Comparison of ENCODE assay signal across 22 mouse cellular contexts in genomic region chr15:83467232-83467966, GRCm38 (mm10). TPM values are rescaled to one million over a fixed set of nuclear protein-coding genes. Genes with fewer than 3 reads are reported as not detected.
DNase-seq lines count a peak whose midpoint lies in the region; ATAC-seq and TF ChIP-seq lines count a peak whose summit lies in the region.
"Had no signal": no experiment of that assay in that cellular context is flagged by ENCODE, and none has a peak within 500 bp of the region (broad histone marks: within the 10 kb centered on the region; RNA-seq: fewer than 3 reads in every experiment).

No protein-coding gene starts in this region.

- no peak for TF ChIP-seq POLR2A in kidney, adult 2 months (IDR thresholded peaks at IDR 0.05; ENCODE audit: low read depth, low read length)

- H3K27ac ChIP-seq in kidney, adult 2 months (ENCODE audit: insufficient read depth, low read depth, low read length) = no peak overlapping the region
- no peak overlapping the region for H3K27ac ChIP-seq in lung, embryonic 14.5 days (ENCODE audit: low read depth)
- H3K27ac ChIP-seq: forebrain, embryonic 13.5 days; hindbrain, embryonic 12.5 days; midbrain, embryonic 12.5 days; neural tube, embryonic 13.5 days had no signal

- no peak for TF ChIP-seq CTCF in kidney, adult 2 months (conservative IDR thresholded peaks at IDR 0.05; ENCODE audit: insufficient read depth, insufficient read length, low read depth, low read length)
- no peak for TF ChIP-seq CTCF in lung, embryonic 14.5 days (IDR thresholded peaks at IDR 0.05; ENCODE audit: low read depth)

- H3K9me3 ChIP-seq in lung, embryonic 14.5 days (ENCODE audit: low read depth, low read length) = no peaks in the 10 kb centered on the region
- H3K9me3 ChIP-seq: forebrain, embryonic 13.5 days; hindbrain, embryonic 12.5 days; midbrain, embryonic 12.5 days; neural tube, embryonic 13.5 days had no signal

- no peaks in the 10 kb centered on the region for H3K36me3 ChIP-seq in kidney, adult 2 months (ENCODE audit: control insufficient read depth, insufficient read depth, low read length)
- no peaks in the 10 kb centered on the region for H3K36me3 ChIP-seq in lung, embryonic 14.5 days (ENCODE audit: insufficient read depth)
- H3K36me3 ChIP-seq: hindbrain, embryonic 12.5 days; midbrain, embryonic 12.5 days; neural tube, embryonic 13.5 days had no signal

- peaks cover 24% of the 10 kb centered on the region; the same call in 1 of the 2 replicates for H3K4me1 ChIP-seq in kidney, adult 2 months (ENCODE audit: control insufficient read depth, insufficient read depth, low read length)
- peaks cover 8% of the 10 kb centered on the region; the same call in 1 of the 2 replicates for H3K4me1 ChIP-seq in lung, embryonic 14.5 days (ENCODE audit: insufficient read depth)

- H3K27me3 ChIP-seq in kidney, adult 2 months (replicated peaks; ENCODE audit: control insufficient read depth, insufficient read depth, low read length) = no peaks in the 10 kb centered on the region
- no peaks in the 10 kb centered on the region for H3K27me3 ChIP-seq in lung, embryonic 14.5 days (ENCODE audit: insufficient read depth, low read length)
- H3K27me3 ChIP-seq: forebrain, embryonic 13.5 days; hindbrain, embryonic 12.5 days; midbrain, embryonic 12.5 days; neural tube, embryonic 13.5 days had no signal

- peak; percentile 77 for DNase-seq in kidney, adult 2 months
- no peak for DNase-seq in kidney, postnatal 4 days
- peak; percentile 24 for DNase-seq in lung, embryonic 14.5 days
- DNase-seq in lung, postnatal 4 days = no peak
- DNase-seq in 3134 (ENCODE audit: extremely low read depth, insufficient read length, low spot score) (peak; percentile 69), NIH3T3 (ENCODE audit: low read depth) (peak; percentile 58)
- no peak for DNase-seq in thymus, postnatal 36 days
- DNase-seq in left cerebral cortex, adult 8-10 months (ENCODE audit: low spot score in 2 of 2) = no peak
- DNase-seq: adrenal gland, postnatal 10 days; B cell, adult 2 months; cerebellum, adult 8-10 months; cerebellum, postnatal 25 days; gastrocnemius, postnatal 10 days; right cerebral cortex, postnatal 4 days; thymus, postnatal 25 days had no signal

- no peak for ATAC-seq in lung, embryonic 14.5 days (ENCODE audit: insufficient read depth)
- ATAC-seq: forebrain, embryonic 13.5 days; intestine, postnatal 0 days had no signal

- 43% methylated on average over 9 of the region's 9 CpGs for WGBS in kidney, adult 2 months
- WGBS in lung, embryonic 14.5 days = 73% methylated on average over 9 of the region's 9 CpGs

- H3K4me2 ChIP-seq in lung, embryonic 14.5 days = no peak overlapping the region
- H3K4me2 ChIP-seq: forebrain, embryonic 13.5 days; hindbrain, embryonic 12.5 days; liver, embryonic 11.5 days; midbrain, embryonic 12.5 days; neural tube, embryonic 13.5 days had no signal

- no peak overlapping the region for H3K4me3 ChIP-seq in kidney, adult 2 months (ENCODE audit: insufficient read depth, low read depth, low read length)
- no peak overlapping the region for H3K4me3 ChIP-seq in lung, embryonic 14.5 days (ENCODE audit: low read depth, low read length)
- H3K4me3 ChIP-seq: forebrain, embryonic 13.5 days; hindbrain, embryonic 12.5 days; midbrain, embryonic 12.5 days; neural tube, embryonic 13.5 days had no signal

- no peak overlapping the region for H3K9ac ChIP-seq in lung, embryonic 14.5 days
- H3K9ac ChIP-seq: forebrain, embryonic 13.5 days; hindbrain, embryonic 12.5 days; midbrain, embryonic 12.5 days; neural tube, embryonic 13.5 days had no signal

RNA-seq across cellular contexts. Expression of gene Pacsin2, which starts 3.0 kb away (rescaled TPM):
- 116 and 126 TPM in 2 replicates for polyA plus RNA-seq in kidney, adult 2 months (2012; rRNA removed)
- polyA plus RNA-seq in lung, embryonic 14.5 days (2014; fragmentation: Nextera tagmentation; extraction: Ambion mirVana) = 62.3 and 63.8 TPM in 2 replicates
- total RNA-seq in left cerebral cortex, adult 8-10 months (2022) = 100 to 1,000 TPM in 2 of 4 experiments, 10 to 100 TPM in 2; 86.2 to 103 (median 98.5) TPM

RNA-seq across cellular contexts. Expression of gene Ttll1, which starts 43.3 kb away (rescaled TPM):
- polyA plus RNA-seq in kidney, adult 2 months (2012; rRNA removed) = 10.3 and 11.1 TPM in 2 replicates
- 13.8 and 15.1 TPM in 2 replicates for polyA plus RNA-seq in lung, embryonic 14.5 days (2014; fragmentation: Nextera tagmentation; extraction: Ambion mirVana)
- total RNA-seq in left cerebral cortex, adult 8-10 months (2022) = 10 to 100 TPM; 48.1 to 53.0 (median 49.1) TPM

RNA-seq across cellular contexts. Expression of gene Bik, which starts 59.3 kb away (rescaled TPM):
- 18.9 and 20.8 TPM in 2 replicates for polyA plus RNA-seq in kidney, adult 2 months (2012; rRNA removed)
- 12.1 and 14.2 TPM in 2 replicates for polyA plus RNA-seq in lung, embryonic 14.5 days (2014; fragmentation: Nextera tagmentation; extraction: Ambion mirVana)
- total RNA-seq in left cerebral cortex, adult 8-10 months (2022) = under 1 TPM in 3 of 4 experiments, not detected in 1; 0.40 to 0.70 (median 0.54) TPM
- total RNA-seq: left cerebral cortex, postnatal 14 days had no signal

Comparison
In these comparisons a context has a peak if more than half of its experiments do, and no peak if none do; other contexts are left out.
1. DNase-seq: peak in kidney, adult 2 months (single experiment), lung, embryonic 14.5 days (single experiment), 3134 (single experiment) and NIH3T3 (single experiment); none in kidney, postnatal 4 days (0 of 2), lung, postnatal 4 days (0 of 2), thymus, postnatal 36 days (0 of 2) and left cerebral cortex, adult 8-10 months (0 of 2).